Mouse (Mus musculus) embryonic facial prominence, embryonic 12.5 days (tissue): ENCODE results near the gene Frmd4a. TPM values are rescaled to one million over a fixed set of nuclear protein-coding genes. Genes with fewer than 3 reads are reported as not detected.

Experiments
- ATAC-seq: fragments of 200-750 bp; cut with Nextera tagmentation; 2 replicates; pipeline ENCODE4 v1.8.0; 2017; ENCODE audit not compliant: insufficient number of reproducible peaks, insufficient read depth, low FRiP score, low TSS enrichment
- H3K27ac ChIP-seq: fragments of 300-500 bp; sonication (generic); 2 replicates; pipeline ENCODE4 v1.5.1; 2016; ENCODE audit warnings: mild to moderate bottlenecking
- H3K27me3 ChIP-seq: fragments of 300-500 bp; sonication (generic); 2 replicates; pipeline ENCODE4 v1.6.1; 2016; ENCODE audit warnings: mild to moderate bottlenecking, moderate library complexity
- H3K36me3 ChIP-seq: fragments of 300-500 bp; sonication (generic); 2 replicates; pipeline ENCODE4 v1.6.1; 2016; ENCODE audit warnings: mild to moderate bottlenecking
- H3K4me1 ChIP-seq: fragments of 300-500 bp; sonication (generic); 2 replicates; pipeline ENCODE4 v1.6.1; 2016
- H3K4me2 ChIP-seq: fragments of 300-500 bp; sonication (generic); replicated peaks from 2 replicates; pipeline ENCODE4 v1.6.1; 2016; ENCODE audit warnings: mild to moderate bottlenecking, moderate library complexity
- H3K4me3 ChIP-seq: fragments of 300-500 bp; sonication (generic); 2 replicates; pipeline ENCODE4 v1.5.1; 2016; ENCODE audit warnings: mild to moderate bottlenecking
- H3K9ac ChIP-seq: fragments of 300-500 bp; sonication (generic); 2 replicates; pipeline ENCODE4 v1.6.1; 2016; ENCODE audit warnings: mild to moderate bottlenecking, moderate library complexity
- H3K9me3 ChIP-seq: fragments of 300-500 bp; sonication (generic); 2 replicates; pipeline ENCODE4 v1.6.1; 2016; ENCODE audit warnings: mild to moderate bottlenecking, moderate library complexity
- WGBS: fragments of 180-500 bp; shearing (Covaris S2); methylation state at CpG from one replicate; pipeline ENCODE4 v1.1.7; 2016; 5-methylcytosine and 5-hydroxymethylcytosine counted together
- polyA plus RNA-seq: library from polyadenylated mRNA; unstranded; fragments of >200 nt; fragmentation: Nextera tagmentation; extraction: Ambion mirVana; gene quantifications from 2 replicates; pipeline ENCODE4 v1.2.1, GENCODE M21; 2016

Gene Frmd4a
- polyA plus RNA-seq, 1 experiment from 2014 or later = 58.7 TPM

GRCm38 (mm10) chr2:4522769-4523487, 505.4 kb downstream of the Frmd4a start:
- Histone ChIP-seq H3K36me3 (peaks cover 4% of the 10 kb centered on the region; the same call in 1 of the 2 replicates), H3K9ac (no peak overlapping the region), H3K27me3 (no peaks in the 10 kb centered on the region), H3K4me3 (no peak overlapping the region), H3K4me2 (no peak overlapping the region), H3K27ac (no peak overlapping the region), H3K9me3 (no peaks in the 10 kb centered on the region), H3K4me1 (no peaks in the 10 kb centered on the region)
- 14% methylated on average over 1 of the region's 1 CpGs for WGBS
- no peak for ATAC-seq

GRCm38 (mm10) chr2:4527094-4527493, 509.6 kb downstream of the Frmd4a start:
- Histone ChIP-seq H3K36me3 (peaks cover 23% of the 10 kb centered on the region), H3K4me3 (no peak overlapping the region), H3K4me2 (no peak overlapping the region), H3K9me3 (no peaks in the 10 kb centered on the region), H3K27me3 (no peaks in the 10 kb centered on the region), H3K4me1 (peaks cover 7% of the 10 kb centered on the region; the same call in 1 of the 2 replicates), H3K9ac (no peak overlapping the region), H3K27ac (no peak overlapping the region)
- ATAC-seq = no peak
- WGBS = 74% methylated on average over 7 of the region's 7 CpGs

GRCm38 (mm10) chr2:4529254-4529729, 511.8 kb downstream of the Frmd4a start:
- WGBS = 55% methylated on average over 9 of the region's 9 CpGs
- Histone ChIP-seq H3K4me2 (no peak overlapping the region), H3K4me3 (no peak overlapping the region), H3K9me3 (no peaks in the 10 kb centered on the region), H3K36me3 (peaks cover 43% of the 10 kb centered on the region), H3K4me1 (peaks cover 7% of the 10 kb centered on the region; the same call in 1 of the 2 replicates), H3K27ac (no peak overlapping the region), H3K27me3 (no peaks in the 10 kb centered on the region), H3K9ac (no peak overlapping the region)
- ATAC-seq = 0 out of 2 replicates have a peak, but pooled peaks have one; percentile 35

- peaks cover 64% of the 10 kb centered on the region for H3K36me3 ChIP-seq
- 92% methylated on average over 11 of the region's 11 CpGs for WGBS
Observed at GRCm38 (mm10) chr2:4531533-4532197, 514.1 kb downstream of the Frmd4a start.

GRCm38 (mm10) chr2:4532198-4532568, 514.7 kb downstream of the Frmd4a start:
- H3K4me2 ChIP-seq = no peak overlapping the region
- 96% methylated on average over 5 of the region's 5 CpGs for WGBS
- no peaks in the 10 kb centered on the region for H3K9me3 ChIP-seq
- no peak overlapping the region for H3K27ac ChIP-seq
- H3K9ac ChIP-seq = no peak overlapping the region
- no peak overlapping the region for H3K4me3 ChIP-seq
- ATAC-seq = no peak
- H3K4me1 ChIP-seq = peaks cover 7% of the 10 kb centered on the region; the same call in 1 of the 2 replicates
- H3K36me3 ChIP-seq = peaks cover 69% of the 10 kb centered on the region
- no peaks in the 10 kb centered on the region for H3K27me3 ChIP-seq

More at GRCm38 (mm10) chr2:4531533-4532197, 514.1 kb downstream of the Frmd4a start:
- Histone ChIP-seq H3K27ac (no peak overlapping the region), H3K27me3 (no peaks in the 10 kb centered on the region), H3K4me3 (no peak overlapping the region), H3K4me1 (peaks cover 7% of the 10 kb centered on the region; the same call in 1 of the 2 replicates), H3K9ac (no peak overlapping the region), H3K9me3 (no peaks in the 10 kb centered on the region), H3K4me2 (no peak overlapping the region)
- ATAC-seq = no peak

GRCm38 (mm10) chr2:4532945-4533344, 515.4 kb downstream of the Frmd4a start:
- Histone ChIP-seq H3K9ac (no peak overlapping the region), H3K27me3 (no peaks in the 10 kb centered on the region), H3K4me3 (no peak overlapping the region), H3K9me3 (no peaks in the 10 kb centered on the region), H3K4me1 (peaks cover 7% of the 10 kb centered on the region; the same call in 1 of the 2 replicates), H3K4me2 (no peak overlapping the region), H3K36me3 (peaks cover 74% of the 10 kb centered on the region), H3K27ac (no peak overlapping the region)
- ATAC-seq = no peak
- 84% methylated on average over 6 of the region's 6 CpGs for WGBS

- peaks cover 83% of the 10 kb centered on the region for H3K36me3 ChIP-seq
- no peak overlapping the region for H3K4me3 ChIP-seq
- no peaks in the 10 kb centered on the region for H3K27me3 ChIP-seq
- WGBS = 91% methylated on average over 9 of the region's 9 CpGs
- H3K9me3 ChIP-seq = no peaks in the 10 kb centered on the region
- no peak overlapping the region for H3K9ac ChIP-seq
- no peak overlapping the region for H3K27ac ChIP-seq
- peaks cover 8% of the 10 kb centered on the region; the same call in 1 of the 2 replicates for H3K4me1 ChIP-seq
- H3K4me2 ChIP-seq = no peak overlapping the region
- ATAC-seq = no peak
Observed at GRCm38 (mm10) chr2:4535187-4535864, 517.8 kb downstream of the Frmd4a start.

GRCm38 (mm10) chr2:4541330-4541729, 523.8 kb downstream of the Frmd4a start:
- Histone ChIP-seq H3K4me2 (no peak overlapping the region), H3K27ac (0 out of 2 replicates have a peak overlapping the region, but pooled peaks have one; percentile 52), H3K36me3 (peaks cover 62% of the 10 kb centered on the region), H3K27me3 (no peaks in the 10 kb centered on the region), H3K4me1 (peaks cover 36% of the 10 kb centered on the region), H3K4me3 (no peak overlapping the region), H3K9me3 (no peaks in the 10 kb centered on the region), H3K9ac (no peak overlapping the region)
- WGBS = 31% methylated on average over 4 of the region's 4 CpGs
- no peak for ATAC-seq

GRCm38 (mm10) chr2:4541844-4542628, 524.5 kb downstream of the Frmd4a start:
- peaks cover 36% of the 10 kb centered on the region for H3K4me1 ChIP-seq
- no peaks in the 10 kb centered on the region for H3K27me3 ChIP-seq
- peak overlapping the region; percentile 20; the same call in 1 of the 2 replicates for H3K27ac ChIP-seq
- no peaks in the 10 kb centered on the region for H3K9me3 ChIP-seq
- no peak overlapping the region for H3K4me2 ChIP-seq
- peak; percentile 44; the same call in 1 of the 2 replicates for ATAC-seq
- peaks cover 56% of the 10 kb centered on the region for H3K36me3 ChIP-seq
- 28% methylated on average over 11 of the region's 11 CpGs for WGBS
- no peak overlapping the region for H3K4me3 ChIP-seq
- no peak overlapping the region for H3K9ac ChIP-seq

GRCm38 (mm10) chr2:4542629-4543416, 525.3 kb downstream of the Frmd4a start:
- WGBS = 58% methylated on average over 11 of the region's 11 CpGs
- ATAC-seq = no peak

More at GRCm38 (mm10) chr2:4542629-4543416, 525.3 kb downstream of the Frmd4a start:
- no peaks in the 10 kb centered on the region for H3K27me3 ChIP-seq
- H3K27ac ChIP-seq = peak overlapping the region; percentile 54; the same call in 1 of the 2 replicates
- H3K4me2 ChIP-seq = no peak overlapping the region
- H3K9ac ChIP-seq = no peak overlapping the region
- H3K9me3 ChIP-seq = no peaks in the 10 kb centered on the region
- no peak overlapping the region for H3K4me3 ChIP-seq
- H3K4me1 ChIP-seq = peaks cover 36% of the 10 kb centered on the region
- peaks cover 50% of the 10 kb centered on the region for H3K36me3 ChIP-seq
